Mouse (Mus musculus) Patski (cell line): ENCODE measurements around the gene Ap1m1. TPM values are rescaled to one million over a fixed set of nuclear protein-coding genes. Genes with fewer than 3 reads are reported as not detected.
A peak's percentile ranks its signal among the peaks of the same experiment; 100 is the strongest.

Experiments used
- ATAC-seq: fragments of 100-300 bp; one replicate; pipeline ENCODE4 v1.8.0; 2021
- CTCF ChIA-PET: fragments of 350-600 bp; sonication (Branson Sonifier 250); formaldehyde crosslinking; loops from one replicate; lab custom pipeline; 2022; ENCODE audit warnings: inconsistent platforms; lab: Charles Lee
- POLR2A ChIA-PET: fragments of 350-600 bp; sonication (Branson Sonifier 250); formaldehyde crosslinking; loops from one replicate; lab custom pipeline; 2022; ENCODE audit warnings: antibody characterized with exemption, inconsistent platforms; lab: Charles Lee
- DNase-seq: peaks from one replicate; pipeline ENCODE4 v3.0.0-alpha.2; 2011; ENCODE audit warnings: low read depth, low spot score
- H3K27me3 ChIP-seq: fragments of 371-371 bp; one replicate; pipeline ENCODE4 v1.5.1; 2021
- CTCF ChIP-seq: fragments of 100-300 bp; IDR thresholded peaks from one replicate; pipeline ENCODE4 v1.5.1; 2021
- in situ Hi-C: fragments of 300-500 bp; cut with MboI; formaldehyde crosslinking; loops from 3 replicates; pipeline ENCODE4 v1.11.1; 2018; ENCODE audit warnings: low pct_unique_long_range_greater_than_20kb, mixed read lengths
- polyA plus RNA-seq: library from polyadenylated mRNA; unstranded; gene quantifications from one replicate; pipeline ENCODE4 v1.2.3, GENCODE M21; 2021

Ap1m1 gene
- polyA plus RNA-seq, 1 experiment from 2014 or later: 93.1 TPM

GRCm38 (mm10) chr8:72281634-72282033, 41.8 kb downstream of the Ap1m1 start:
- CTCF ChIA-PET: no interaction called here
- no peak for ATAC-seq

DNA sequence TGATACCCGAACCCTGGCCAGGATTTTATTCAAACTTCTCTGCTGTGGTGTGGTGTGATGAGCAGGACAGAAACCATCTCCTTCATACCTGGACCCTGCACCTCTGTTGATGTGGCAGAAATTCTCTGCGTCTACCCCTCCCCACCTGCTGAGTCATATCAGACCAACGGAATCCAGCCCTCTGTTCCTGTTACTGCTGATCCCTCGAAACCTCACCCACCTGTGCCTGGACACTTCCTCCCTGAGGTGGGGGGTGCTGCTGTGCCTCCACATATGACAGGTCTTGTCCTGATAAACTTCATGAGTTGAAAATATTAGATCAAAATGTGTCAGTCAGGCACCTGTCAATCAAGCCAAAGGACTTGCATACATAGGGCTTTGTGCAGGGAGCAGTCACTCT, 45.5 kb downstream of the Ap1m1 start:
- no peak for DNase-seq
- no peak for TF ChIP-seq CTCF
- no peak for ATAC-seq
- in situ Hi-C loops: no loop called here
- ChIA-PET CTCF (no interaction called here), POLR2A (no interaction called here)
- no peaks in the 10 kb centered on the region for H3K27me3 ChIP-seq

More at GRCm38 (mm10) chr8:72281634-72282033, 41.8 kb downstream of the Ap1m1 start:
- no peaks in the 10 kb centered on the region for H3K27me3 ChIP-seq
- DNase-seq: no peak
- in situ Hi-C loops: no loop called here
- POLR2A ChIA-PET: no interaction called here
- no peak for TF ChIP-seq CTCF

GRCm38 (mm10) chr8:72289051-72289450, 49.2 kb downstream of the Ap1m1 start:
- no peak for TF ChIP-seq CTCF
- in situ Hi-C loops: no loop called here
- POLR2A ChIA-PET: no interaction called here
- CTCF ChIA-PET: interaction anchor here (1.2 kb wide), 1 partner anchor 17 kb away, joined by 5 read pairs; no protein-coding TSS in a partner anchor
- ATAC-seq (peak; percentile 31), DNase-seq (no peak)
- no peaks in the 10 kb centered on the region for H3K27me3 ChIP-seq

GRCm38 (mm10) chr8:72291104-72291503, 51.3 kb downstream of the Ap1m1 start:
- ChIA-PET CTCF (interaction anchor here (1.2 to 1.4 kb wide), 3 partner anchors 8 to 28 kb away, joined by 3 to 5 read pairs (median 3); no protein-coding TSS in a partner anchor), POLR2A (no interaction called here)
- H3K27me3 ChIP-seq: no peaks in the 10 kb centered on the region
- DNase-seq (no peak), ATAC-seq (no peak)
- in situ Hi-C loops: no loop called here
- TF ChIP-seq CTCF: no peak

DNA sequence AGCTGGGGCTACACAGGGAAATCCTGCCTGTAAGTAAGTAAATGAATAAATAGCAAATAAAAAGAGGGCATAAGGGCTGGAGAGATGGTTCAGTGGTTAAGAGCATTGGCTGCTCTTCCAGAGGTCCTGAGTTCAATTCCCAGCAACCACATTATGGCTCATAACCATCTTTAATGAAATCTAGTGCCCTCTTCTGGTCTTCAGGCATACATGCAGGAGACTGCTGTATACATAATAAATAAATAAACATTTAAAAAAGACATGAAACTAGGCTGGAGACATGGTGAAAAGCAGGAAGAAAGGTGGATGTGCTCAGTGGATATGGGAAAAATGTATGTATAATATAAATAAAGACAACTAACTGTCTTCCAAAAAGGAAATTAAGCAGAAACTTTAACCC, 53.5 kb downstream of the Ap1m1 start:
- POLR2A ChIA-PET: interaction anchor here (0.6 to 0.7 kb wide), 2 partner anchors 37 to 707 kb away, joined by 3 to 7 read pairs; no protein-coding TSS in a partner anchor
- DNase-seq (no peak), ATAC-seq (no peak)
- CTCF ChIA-PET: no interaction called here
- no peak for TF ChIP-seq CTCF
- no peaks in the 10 kb centered on the region for H3K27me3 ChIP-seq
- in situ Hi-C loops: no loop called here

GRCm38 (mm10) chr8:72295125-72295524, 55.3 kb downstream of the Ap1m1 start:
- DNase-seq: no peak
- ChIA-PET POLR2A (no interaction called here), CTCF (interaction anchor here (0.9 to 1.6 kb wide), 2 partner anchors 32 to 88 kb away, joined by 3 to 4 read pairs; no protein-coding TSS in a partner anchor)
- in situ Hi-C loops: no loop called here
- no peak for ATAC-seq
- TF ChIP-seq CTCF: no peak
- H3K27me3 ChIP-seq: no peaks in the 10 kb centered on the region

- in situ Hi-C loops: no loop called here
- ATAC-seq (no peak), DNase-seq (no peak)
- H3K27me3 ChIP-seq: no peaks in the 10 kb centered on the region
- CTCF ChIA-PET: interaction anchor here (0.9 to 1.6 kb wide), 2 partner anchors 33 to 87 kb away, joined by 3 to 4 read pairs; no protein-coding TSS in a partner anchor
- no peak for TF ChIP-seq CTCF
- POLR2A ChIA-PET: no interaction called here
Observed at GRCm38 (mm10) chr8:72295679-72296078, 55.9 kb downstream of the Ap1m1 start.

- no peaks in the 10 kb centered on the region for H3K27me3 ChIP-seq
- POLR2A ChIA-PET: no interaction called here
- no peak for TF ChIP-seq CTCF
- in situ Hi-C loops: no loop called here
- CTCF ChIA-PET: interaction anchor here (1.6 kb wide), 1 partner anchor 34 kb away, joined by 4 read pairs; no protein-coding TSS in a partner anchor
- DNase-seq (no peak), ATAC-seq (no peak)
Observed at GRCm38 (mm10) chr8:72296561-72296960, 56.7 kb downstream of the Ap1m1 start.

DNA sequence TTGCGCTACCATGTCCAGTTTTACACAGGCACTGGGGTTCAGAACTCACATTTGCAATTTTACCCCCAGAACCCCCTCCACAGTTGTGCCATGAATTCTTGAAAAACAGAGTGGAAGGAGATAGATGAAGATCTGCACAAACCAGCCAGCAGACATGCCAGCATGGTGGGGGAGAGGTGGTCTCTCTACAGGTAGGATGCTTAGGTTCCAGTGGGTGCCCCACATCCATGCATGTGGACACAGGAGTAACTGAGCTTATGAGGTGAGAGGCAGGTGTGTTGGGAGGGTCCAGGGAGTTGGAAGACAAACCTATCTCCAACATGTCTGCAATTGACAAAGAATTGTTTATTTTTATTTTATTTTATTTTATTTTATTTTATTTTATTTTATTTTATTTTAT, 59.1 kb downstream of the Ap1m1 start:
- DNase-seq (no peak), ATAC-seq (no peak)
- no peak for TF ChIP-seq CTCF
- ChIA-PET CTCF (interaction anchor here (1.1 to 1.3 kb wide), 2 partner anchors 9 to 64 kb away, joined by 3 read pairs; no protein-coding TSS in a partner anchor), POLR2A (no interaction called here)
- H3K27me3 ChIP-seq: no peaks in the 10 kb centered on the region
- in situ Hi-C loops: no loop called here

- H3K27me3 ChIP-seq: no peaks in the 10 kb centered on the region
- DNase-seq (no peak), ATAC-seq (no peak)
- CTCF ChIA-PET: interaction anchor here (0.7 to 1.4 kb wide), 2 partner anchors 10 to 13 kb away, joined by 3 to 5 read pairs; no protein-coding TSS in a partner anchor
- POLR2A ChIA-PET: no interaction called here
- TF ChIP-seq CTCF: no peak
- in situ Hi-C loops: no loop called here
Observed at GRCm38 (mm10) chr8:72300654-72301400, 61.0 kb downstream of the Ap1m1 start.

GRCm38 (mm10) chr8:72301497-72301896, 61.7 kb downstream of the Ap1m1 start:
- in situ Hi-C loops: no loop called here
- ChIA-PET POLR2A (no interaction called here), CTCF (interaction anchor here (1.4 kb wide), 1 partner anchor 10 kb away, joined by 5 read pairs; no protein-coding TSS in a partner anchor)
- DNase-seq (no peak), ATAC-seq (peak; percentile 71)
- H3K27me3 ChIP-seq: no peaks in the 10 kb centered on the region
- TF ChIP-seq CTCF: no peak
